Mouse (Mus musculus): ENCODE data around the gene Gpr156. TPM values are rescaled to one million over a fixed set of nuclear protein-coding genes. Genes with fewer than 3 reads are reported as not detected.

The Gpr156 gene
- polyA plus RNA-seq, 1 experiment from 2014 or later = 0.09 TPM

DNA sequence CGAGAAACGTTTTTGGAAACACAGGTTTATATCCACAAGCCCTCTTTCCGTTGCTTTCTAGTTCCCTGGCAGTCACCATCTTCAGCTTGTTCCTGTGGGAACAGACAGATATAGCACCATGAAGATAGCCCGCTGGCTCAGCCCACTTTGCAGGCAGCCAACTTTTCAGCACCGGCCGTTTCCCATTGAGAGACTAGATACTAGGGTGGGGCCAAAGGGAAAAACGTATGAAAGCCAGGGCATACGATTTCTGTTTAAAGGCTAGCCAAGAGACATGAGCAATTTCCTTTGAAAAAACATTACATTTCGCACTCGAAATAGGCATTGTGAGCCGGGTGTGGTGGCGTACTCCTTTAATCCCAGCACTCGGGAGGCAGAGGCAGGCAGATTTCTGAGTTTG, 95.2 kb downstream of the Gpr156 start:
- no peak for ATAC-seq
- 87% methylated on average over 13 of the region's 13 CpGs for WGBS
- TF ChIP-seq CTCF (IDR thresholded peaks at IDR 0.05; ENCODE audit: low read depth) = no peak

DNA sequence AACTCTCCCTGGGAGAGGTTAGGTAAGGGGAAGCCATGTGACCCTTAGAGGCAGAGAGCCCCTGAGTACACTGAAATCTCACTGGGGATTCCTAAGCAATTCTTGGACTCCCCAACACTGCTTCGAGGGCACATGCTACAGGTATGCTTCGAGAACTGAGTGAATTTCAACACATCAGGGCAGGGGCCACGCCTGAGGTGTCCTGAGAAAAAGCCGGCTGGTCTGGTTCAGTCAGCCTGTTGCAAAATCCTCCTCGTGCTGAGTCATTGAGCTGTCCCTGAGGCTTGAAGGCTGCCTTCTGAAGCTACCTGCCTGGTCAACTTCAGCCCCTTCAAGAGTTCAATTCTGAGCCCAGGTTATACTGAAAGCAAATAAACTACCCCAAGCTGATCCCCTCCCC, 96.1 kb downstream of the Gpr156 start:
- H3K4me1 ChIP-seq (replicated peaks; ENCODE audit: control insufficient read depth, insufficient read depth, low read length) = no peaks in the 10 kb centered on the region
- no peaks in the 10 kb centered on the region for H3K27me3 ChIP-seq (replicated peaks; ENCODE audit: control insufficient read depth, insufficient read depth, low read length)
- no peaks in the 10 kb centered on the region for H3K9me3 ChIP-seq (ENCODE audit: control insufficient read depth)
- no peak overlapping the region for H3K4me2 ChIP-seq (replicated peaks; ENCODE audit: low read depth)
- H3K27ac ChIP-seq (ENCODE audit: low read depth, low read length) = no peak overlapping the region; the same call in 1 of the 2 replicates
- TF ChIP-seq CTCF (IDR thresholded peaks at IDR 0.05; ENCODE audit: low read depth) = no peak
- 27% methylated on average over 5 of the region's 5 CpGs for WGBS
- H3K9ac ChIP-seq (ENCODE audit: low read depth, low read length) = no peak overlapping the region
- peak; percentile 89 for ATAC-seq
- H3K4me3 ChIP-seq (ENCODE audit: low read depth, low read length) = no peak overlapping the region
- no peaks in the 10 kb centered on the region for H3K36me3 ChIP-seq (ENCODE audit: control insufficient read depth, insufficient read depth)

More for the DNA sequence above, 95.2 kb downstream of the Gpr156 start:
- no peaks in the 10 kb centered on the region for H3K36me3 ChIP-seq (ENCODE audit: control insufficient read depth, insufficient read depth)
- no peak overlapping the region for H3K4me2 ChIP-seq (replicated peaks; ENCODE audit: low read depth)
- no peaks in the 10 kb centered on the region for H3K9me3 ChIP-seq (ENCODE audit: control insufficient read depth)
- H3K27ac ChIP-seq (ENCODE audit: low read depth, low read length) = no peak overlapping the region
- H3K4me3 ChIP-seq (ENCODE audit: low read depth, low read length) = no peak overlapping the region
- H3K27me3 ChIP-seq (replicated peaks; ENCODE audit: control insufficient read depth, insufficient read depth, low read length) = no peaks in the 10 kb centered on the region
- H3K9ac ChIP-seq (ENCODE audit: low read depth, low read length) = no peak overlapping the region
- no peaks in the 10 kb centered on the region for H3K4me1 ChIP-seq (replicated peaks; ENCODE audit: control insufficient read depth, insufficient read depth, low read length)

DNA sequence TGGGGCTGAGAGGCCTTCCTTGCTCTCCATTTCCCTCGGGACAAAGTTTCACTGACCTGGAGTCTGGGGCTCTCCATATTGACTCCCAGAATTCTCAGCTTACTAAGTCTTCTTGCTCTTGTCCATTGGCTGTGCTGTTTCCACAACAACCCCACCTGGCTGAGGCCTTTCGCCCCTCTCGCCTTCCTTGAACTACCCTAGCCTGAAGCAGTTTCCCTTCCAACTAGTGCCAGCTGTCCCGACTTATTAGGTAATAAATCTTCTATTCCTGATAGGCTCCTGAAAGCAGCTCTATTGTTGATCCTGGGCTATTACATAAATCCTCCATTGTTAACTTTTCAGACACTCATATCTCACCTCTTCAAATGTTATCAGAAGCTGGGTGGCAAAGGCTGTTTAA, 96.6 kb downstream of the Gpr156 start:
- 24% methylated on average over 4 of the region's 4 CpGs for WGBS
- ATAC-seq = peak; percentile 82
- H3K9me3 ChIP-seq (ENCODE audit: control insufficient read depth) = no peaks in the 10 kb centered on the region

DNA sequence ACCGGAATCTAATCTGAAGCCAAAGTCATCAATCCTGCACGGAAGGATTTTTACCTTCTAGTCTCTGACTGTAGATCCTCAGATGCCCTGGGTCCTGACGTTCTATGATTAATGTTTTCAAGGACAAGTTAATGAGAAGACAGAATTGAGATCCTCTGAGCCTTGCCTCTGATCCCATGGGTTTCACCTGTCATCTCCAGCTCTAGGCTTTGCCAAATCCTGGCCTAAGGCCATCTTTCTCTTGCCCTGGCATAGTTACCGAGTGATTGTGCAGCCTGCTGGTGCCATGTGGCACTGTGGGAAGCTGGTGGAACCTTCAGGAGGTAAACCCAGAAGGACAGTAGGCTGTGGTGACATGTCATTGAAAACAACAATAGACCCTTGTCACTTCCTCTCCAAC, 98.7 kb downstream of the Gpr156 start:
- Histone ChIP-seq H3K4me1 (replicated peaks; ENCODE audit: control insufficient read depth, insufficient read depth, low read length) (no peaks in the 10 kb centered on the region), H3K9me3 (ENCODE audit: control insufficient read depth) (no peaks in the 10 kb centered on the region), H3K27ac (ENCODE audit: low read depth, low read length) (no peak overlapping the region), H3K4me3 (ENCODE audit: low read depth, low read length) (no peak overlapping the region), H3K27me3 (replicated peaks; ENCODE audit: control insufficient read depth, insufficient read depth, low read length) (no peaks in the 10 kb centered on the region), H3K4me2 (replicated peaks; ENCODE audit: low read depth) (no peak overlapping the region), H3K36me3 (ENCODE audit: control insufficient read depth, insufficient read depth) (no peaks in the 10 kb centered on the region), H3K9ac (ENCODE audit: low read depth, low read length) (no peak overlapping the region)
- ATAC-seq = no peak
- 85% methylated on average over 4 of the region's 4 CpGs for WGBS
- TF ChIP-seq CTCF (IDR thresholded peaks at IDR 0.05; ENCODE audit: low read depth) = no peak

More for the DNA sequence above, 96.6 kb downstream of the Gpr156 start:
- Histone ChIP-seq H3K4me1 (replicated peaks; ENCODE audit: control insufficient read depth, insufficient read depth, low read length) (no peaks in the 10 kb centered on the region), H3K27me3 (replicated peaks; ENCODE audit: control insufficient read depth, insufficient read depth, low read length) (no peaks in the 10 kb centered on the region), H3K27ac (ENCODE audit: low read depth, low read length) (no peak overlapping the region; the same call in 1 of the 2 replicates), H3K4me2 (replicated peaks; ENCODE audit: low read depth) (no peak overlapping the region), H3K4me3 (ENCODE audit: low read depth, low read length) (no peak overlapping the region), H3K36me3 (ENCODE audit: control insufficient read depth, insufficient read depth) (no peaks in the 10 kb centered on the region), H3K9ac (ENCODE audit: low read depth, low read length) (no peak overlapping the region)
- TF ChIP-seq CTCF (IDR thresholded peaks at IDR 0.05; ENCODE audit: low read depth) = no peak

DNA sequence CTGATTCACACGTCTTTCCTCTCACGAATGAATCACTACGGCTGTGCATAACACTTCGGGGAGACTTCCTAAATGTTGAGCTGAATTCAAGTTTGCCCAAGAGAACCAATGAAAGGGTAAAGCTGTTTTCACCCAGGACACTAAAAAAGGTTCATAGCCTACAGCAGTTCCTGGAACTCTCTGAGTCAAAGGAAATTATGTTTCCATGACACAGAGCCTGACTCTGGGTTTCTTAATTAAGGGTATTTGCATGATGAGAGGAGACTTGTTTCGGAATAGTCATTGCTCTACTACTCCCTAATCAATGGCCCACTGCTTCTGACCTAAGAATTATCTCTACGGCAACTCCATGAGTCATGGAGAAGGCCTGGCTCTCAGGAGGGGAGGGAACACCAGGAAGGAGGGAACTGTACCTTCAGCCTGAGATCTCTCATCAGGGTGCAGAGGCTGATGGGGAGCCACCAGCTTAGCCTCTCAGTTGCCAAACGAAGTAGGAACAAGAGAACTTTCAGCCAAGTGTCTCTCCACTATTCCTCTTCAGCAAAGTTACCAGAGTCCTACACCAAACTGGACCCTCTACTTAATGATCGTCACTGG, 100.7 kb downstream of the Gpr156 start:
- no peak for TF ChIP-seq CTCF (IDR thresholded peaks at IDR 0.05; ENCODE audit: low read depth)
- Histone ChIP-seq H3K4me1 (replicated peaks; ENCODE audit: control insufficient read depth, insufficient read depth, low read length) (no peaks in the 10 kb centered on the region), H3K9me3 (ENCODE audit: control insufficient read depth) (no peaks in the 10 kb centered on the region), H3K36me3 (ENCODE audit: control insufficient read depth, insufficient read depth) (no peaks in the 10 kb centered on the region), H3K9ac (ENCODE audit: low read depth, low read length) (no peak overlapping the region), H3K4me2 (replicated peaks; ENCODE audit: low read depth) (no peak overlapping the region), H3K27me3 (replicated peaks; ENCODE audit: control insufficient read depth, insufficient read depth, low read length) (no peaks in the 10 kb centered on the region), H3K27ac (ENCODE audit: low read depth, low read length) (no peak overlapping the region), H3K4me3 (ENCODE audit: low read depth, low read length) (no peak overlapping the region)
- no peak for ATAC-seq
- 79% methylated on average over 8 of the region's 8 CpGs for WGBS

DNA sequence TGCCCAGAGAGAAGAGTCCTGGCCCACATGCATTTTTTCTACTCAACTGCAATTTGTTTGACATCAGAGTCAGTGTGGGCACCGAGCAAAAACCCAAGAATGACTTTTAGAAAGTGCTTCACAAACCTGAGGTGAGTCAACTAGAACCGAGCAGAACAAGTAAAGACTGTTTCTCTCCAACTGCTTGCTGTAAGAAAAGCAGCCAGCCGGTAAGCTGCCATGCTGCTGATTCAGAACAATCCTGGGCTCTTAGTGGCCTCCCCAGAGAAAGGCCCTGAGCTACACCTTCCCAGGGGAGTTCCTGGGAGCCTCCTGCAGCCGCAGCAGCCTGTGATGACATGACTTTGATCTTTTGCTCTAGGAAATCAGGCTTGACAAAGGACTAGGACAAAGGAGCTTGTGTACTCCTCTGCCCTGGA, 101.7 kb downstream of the Gpr156 start:
- no peak overlapping the region for H3K4me3 ChIP-seq (ENCODE audit: low read depth, low read length)
- no peak overlapping the region for H3K27ac ChIP-seq (ENCODE audit: low read depth, low read length)
- H3K9ac ChIP-seq (ENCODE audit: low read depth, low read length) = no peak overlapping the region
- no peaks in the 10 kb centered on the region for H3K9me3 ChIP-seq (ENCODE audit: control insufficient read depth)
- no peaks in the 10 kb centered on the region for H3K36me3 ChIP-seq (ENCODE audit: control insufficient read depth, insufficient read depth)
- WGBS = 39% methylated on average over 4 of the region's 4 CpGs
- no peaks in the 10 kb centered on the region for H3K4me1 ChIP-seq (replicated peaks; ENCODE audit: control insufficient read depth, insufficient read depth, low read length)
- H3K4me2 ChIP-seq (replicated peaks; ENCODE audit: low read depth) = no peak overlapping the region
- TF ChIP-seq CTCF (IDR thresholded peaks at IDR 0.05; ENCODE audit: low read depth) = no peak
- ATAC-seq = peak; percentile 51
- no peaks in the 10 kb centered on the region for H3K27me3 ChIP-seq (replicated peaks; ENCODE audit: control insufficient read depth, insufficient read depth, low read length)

Data from intestine, postnatal 0 days (tissue).